Mouse (Mus musculus) erythroblast, embryonic 14.5 days (primary cell): ENCODE data around the gene Tnfrsf17.

Source experiments
- GATA1 ChIP-seq: IDR thresholded peaks from 2 replicates; pipeline ENCODE4 v1.6.1; 2012; ENCODE audit warnings: low read length, inconsistent platforms, mixed read lengths
- TAL1 ChIP-seq: IDR thresholded peaks from 3 replicates; pipeline ENCODE4 v1.6.1; 2012; ENCODE audit warnings: low read length, inconsistent platforms, mixed read lengths

DNA sequence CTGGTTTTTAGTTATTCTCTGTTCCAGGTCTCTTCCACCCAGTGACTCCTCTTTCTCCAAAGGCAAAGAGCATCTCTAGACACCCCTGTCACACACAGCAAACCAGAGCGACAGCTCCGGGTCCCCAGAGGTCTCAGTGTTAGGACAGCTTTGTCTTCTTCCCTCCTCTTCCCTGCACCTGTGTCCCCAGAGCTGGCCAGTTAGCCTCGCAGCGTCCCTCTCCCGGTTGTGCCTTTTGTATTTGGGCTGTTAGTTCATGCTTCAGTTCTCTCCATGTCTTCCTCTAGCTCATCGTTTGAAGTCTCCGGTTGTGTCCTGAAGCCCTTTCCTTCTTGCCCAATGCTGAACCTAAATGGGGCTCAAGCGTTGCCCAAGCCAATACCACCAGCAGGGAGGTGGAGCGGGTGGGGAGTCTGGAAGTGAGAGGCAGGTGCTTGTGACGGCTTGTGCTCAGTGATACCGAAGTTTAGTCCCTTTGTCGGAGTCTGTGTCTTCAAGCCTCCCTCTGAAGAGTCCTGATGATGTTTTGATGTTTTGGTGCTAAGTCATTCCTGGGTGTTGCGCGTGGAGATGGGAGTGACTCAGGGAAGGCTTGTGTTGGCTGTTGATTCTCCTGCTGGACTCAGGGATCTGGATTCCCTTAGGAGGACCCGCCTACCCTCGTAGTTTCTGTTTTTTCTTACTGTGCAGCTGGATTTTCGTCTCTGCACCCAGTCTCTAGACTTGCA, 9.9 kb downstream of the Tnfrsf17 start:
- TF ChIP-seq GATA1 (no peak), TAL1 (no peak)
